Mouse (Mus musculus): ENCODE data around the gene Ppp6r1.

Ppp6r1 gene

GRCm38 (mm10) chr7:4657521-4658127 is 1.2 kb downstream of the Ppp6r1 start:
- DNase-seq (ENCODE audit: low read depth, low spot score) = no peak

DNA sequence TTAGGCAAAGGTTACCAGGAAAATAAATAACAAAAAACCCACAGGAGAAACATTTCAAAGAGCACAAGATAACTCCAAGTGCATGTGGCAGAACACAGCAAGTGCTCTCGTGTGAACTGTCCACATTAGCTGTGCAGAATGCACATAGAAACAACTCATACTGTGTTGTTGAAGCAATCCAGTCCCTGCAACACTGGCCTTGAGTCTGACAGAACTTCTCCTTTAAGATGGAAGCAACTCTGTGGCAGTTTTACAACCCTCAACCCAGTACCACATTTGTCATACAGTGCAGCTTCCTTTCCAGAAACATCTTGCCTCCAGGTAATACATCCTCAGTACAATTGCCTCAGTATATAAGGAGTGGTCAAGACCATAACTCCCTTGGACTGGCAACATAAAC is 2.0 kb downstream of the Ppp6r1 start:
- DNase-seq (ENCODE audit: low read depth, low spot score) = peak; percentile 37

GRCm38 (mm10) chr7:4655916-4656315 is 2.9 kb downstream of the Ppp6r1 start:
- peak; percentile 22 for DNase-seq (ENCODE audit: low read depth, low spot score)

DNA sequence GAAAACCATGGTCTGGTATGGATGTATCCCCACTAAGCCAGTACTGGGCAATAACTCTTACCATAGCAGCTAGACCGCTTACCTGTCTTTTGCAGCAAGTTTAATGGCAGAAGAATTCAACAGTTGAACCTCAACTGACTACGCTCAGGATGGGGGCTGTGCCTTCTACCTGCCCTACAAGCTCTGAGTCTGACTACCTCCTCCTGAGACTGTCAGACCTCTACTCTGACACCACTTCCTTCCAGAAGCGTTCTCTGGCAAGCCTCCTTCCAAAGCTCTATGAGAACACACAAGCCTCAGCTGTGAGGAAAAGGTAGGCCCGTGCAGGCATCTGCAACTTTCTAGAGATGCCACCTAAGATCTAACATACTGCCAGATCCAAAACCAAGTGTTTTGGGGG is 3.4 kb downstream of the Ppp6r1 start:
- DNase-seq (ENCODE audit: low read depth, low spot score) = peak; percentile 30

DNA sequence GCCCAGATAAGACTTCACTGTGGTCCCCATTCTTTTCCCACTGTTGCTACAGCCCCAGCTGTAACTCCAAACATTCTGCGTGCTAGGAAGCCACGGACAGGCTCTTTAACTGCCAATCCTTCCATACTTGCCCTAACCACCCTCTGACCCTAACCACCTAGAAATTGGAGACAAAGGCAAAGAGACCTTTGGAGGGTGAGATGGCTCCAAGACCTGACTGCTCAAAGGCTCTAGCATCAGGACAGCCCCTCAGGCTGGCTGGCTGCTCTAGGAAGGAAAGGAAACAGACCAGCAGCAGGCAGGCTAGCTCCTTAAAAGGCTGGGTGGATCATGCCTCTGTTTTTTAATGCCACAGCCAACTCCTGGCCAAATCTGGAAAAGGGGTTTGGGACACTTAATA is 4.6 kb downstream of the Ppp6r1 start:
- no peak for DNase-seq (ENCODE audit: low read depth, low spot score)

- peak; percentile 92 for DNase-seq (ENCODE audit: low read depth, low spot score)
These were observed 5.0 kb downstream of the Ppp6r1 start for GRCm38 (mm10) chr7:4653780-4654179.

DNA sequence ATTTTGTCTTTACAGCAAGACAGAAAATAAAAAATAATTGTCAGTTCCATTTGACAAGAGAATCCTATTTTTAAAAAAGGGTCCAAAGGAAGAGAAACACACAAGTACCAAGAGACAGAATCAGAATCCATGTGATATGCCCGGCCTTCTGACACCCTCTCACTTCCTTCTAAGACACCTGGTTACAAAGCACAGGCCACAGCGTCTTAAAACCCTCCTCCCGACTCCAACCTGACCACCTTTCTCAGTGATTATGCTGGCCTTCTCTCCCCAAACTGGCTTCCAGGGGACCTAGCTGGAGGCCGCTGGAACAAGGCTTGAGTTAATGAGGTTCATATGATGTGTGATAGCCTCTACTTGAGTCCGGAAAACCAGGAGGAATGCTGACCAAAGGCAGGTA is 5.5 kb downstream of the Ppp6r1 start:
- peak; percentile 78 for DNase-seq (ENCODE audit: low read depth, low spot score)

DNA sequence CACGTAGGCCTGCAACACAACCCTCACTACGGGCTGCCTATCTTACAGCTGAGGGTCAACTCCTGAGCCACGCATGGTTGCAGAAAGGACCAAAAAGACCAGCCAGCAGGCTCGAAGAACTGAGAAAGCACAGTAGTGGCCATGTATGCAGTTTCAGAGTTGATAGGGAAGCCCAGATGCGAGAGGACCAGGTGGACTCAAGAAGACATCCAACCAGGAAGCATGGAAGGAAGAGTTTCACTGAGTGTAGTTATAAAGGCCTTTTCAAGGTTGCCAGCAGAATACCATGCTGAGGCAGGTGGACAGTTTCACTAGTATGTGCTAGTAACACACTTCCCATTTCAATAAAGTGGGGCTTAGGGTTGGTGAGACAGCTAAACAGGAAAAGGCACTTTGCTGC is 6.1 kb downstream of the Ppp6r1 start:
- DNase-seq (ENCODE audit: low read depth, low spot score) = peak; percentile 62

DNA sequence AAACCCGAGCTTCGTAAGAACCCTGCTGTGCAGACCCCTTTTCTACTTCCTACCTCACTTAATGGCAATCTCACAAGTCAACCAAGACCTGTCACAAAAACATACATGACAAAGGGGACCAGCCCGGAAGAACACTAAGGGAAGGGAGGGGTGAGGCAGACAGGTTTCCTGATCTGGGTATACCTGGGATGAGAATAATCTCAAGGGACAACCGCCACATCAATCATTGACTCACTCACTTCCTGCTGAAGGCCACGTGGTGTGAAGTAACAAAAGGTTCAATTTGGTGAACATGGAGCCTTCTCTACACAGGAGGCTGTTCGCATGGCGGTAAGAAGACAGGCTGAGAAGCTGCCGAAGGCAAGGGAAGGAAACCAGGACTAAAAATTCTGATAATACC is 7.2 kb downstream of the Ppp6r1 start:
- DNase-seq (ENCODE audit: low read depth, low spot score) = peak; percentile 42

DNA sequence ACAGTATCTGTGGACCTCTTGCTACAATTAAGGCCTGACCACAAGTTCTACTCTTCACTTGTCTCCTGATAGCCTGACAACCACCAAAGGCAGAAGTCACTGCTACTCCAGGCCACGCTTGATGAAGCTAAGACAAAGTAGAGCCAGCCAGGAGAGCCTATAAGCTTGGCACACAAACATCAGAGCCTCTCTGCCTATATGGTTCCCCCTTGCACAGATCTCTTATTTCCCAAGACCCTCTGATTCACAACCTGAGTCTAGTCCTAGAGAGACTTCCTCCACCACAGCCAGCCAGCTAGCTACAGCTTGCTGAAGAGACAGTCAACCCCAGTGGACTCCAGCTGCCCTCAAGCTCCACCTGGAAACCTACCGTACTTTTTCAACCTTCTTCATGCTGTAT is 10.8 kb downstream of the Ppp6r1 start:
- DNase-seq (ENCODE audit: low read depth, low spot score) = no peak

GRCm38 (mm10) chr7:4647291-4647690 is 11.5 kb downstream of the Ppp6r1 start:
- DNase-seq (ENCODE audit: low read depth, low spot score) = no peak

- no peak for DNase-seq (ENCODE audit: low read depth, low spot score)
These were observed 12.0 kb downstream of the Ppp6r1 start for GRCm38 (mm10) chr7:4646806-4647205.

DNA sequence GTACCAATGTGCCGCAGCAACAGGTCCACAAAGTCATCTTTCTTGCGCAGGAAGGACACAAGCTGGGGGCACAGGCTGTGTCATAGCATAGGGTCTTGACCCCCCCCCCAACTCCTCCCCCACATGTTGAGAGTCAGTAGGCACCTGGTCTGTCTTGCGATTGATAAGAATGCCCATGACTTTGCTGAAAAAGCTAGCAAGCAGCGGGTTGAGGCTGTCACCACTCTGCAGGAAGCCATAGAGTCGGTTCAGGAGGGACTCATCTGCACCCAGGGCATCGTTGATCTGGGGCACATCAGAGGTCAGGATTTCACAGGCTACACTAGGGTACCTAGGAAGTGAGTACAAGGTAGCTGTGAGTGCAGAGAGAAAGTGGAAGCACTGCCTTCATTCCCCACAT is 15.6 kb downstream of the Ppp6r1 start:
- no peak for DNase-seq (ENCODE audit: low read depth, low spot score)

DNA sequence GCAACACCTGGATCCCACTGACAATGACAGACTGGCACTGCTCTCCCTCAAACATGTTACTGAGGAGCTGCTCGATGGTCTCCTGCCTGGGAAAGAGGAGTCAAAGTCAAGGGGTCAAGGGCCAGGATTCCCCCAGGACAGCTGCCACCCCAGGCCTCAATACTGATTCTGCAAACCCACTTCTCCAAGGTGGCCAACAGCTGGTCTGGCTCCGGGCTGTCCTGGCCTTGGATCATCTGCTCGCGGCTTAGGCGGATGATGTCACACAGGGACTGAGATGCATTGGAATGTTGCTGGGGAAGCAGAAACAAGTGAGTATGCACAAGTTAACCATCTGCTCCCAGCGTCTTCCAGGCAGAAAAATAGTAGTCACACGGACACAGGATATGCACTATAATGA is 16.9 kb downstream of the Ppp6r1 start:
- DNase-seq (ENCODE audit: low read depth, low spot score) = no peak

- DNase-seq (ENCODE audit: low read depth, low spot score) = no peak
These were observed 17.7 kb downstream of the Ppp6r1 start for GRCm38 (mm10) chr7:4641155-4641554.

DNA sequence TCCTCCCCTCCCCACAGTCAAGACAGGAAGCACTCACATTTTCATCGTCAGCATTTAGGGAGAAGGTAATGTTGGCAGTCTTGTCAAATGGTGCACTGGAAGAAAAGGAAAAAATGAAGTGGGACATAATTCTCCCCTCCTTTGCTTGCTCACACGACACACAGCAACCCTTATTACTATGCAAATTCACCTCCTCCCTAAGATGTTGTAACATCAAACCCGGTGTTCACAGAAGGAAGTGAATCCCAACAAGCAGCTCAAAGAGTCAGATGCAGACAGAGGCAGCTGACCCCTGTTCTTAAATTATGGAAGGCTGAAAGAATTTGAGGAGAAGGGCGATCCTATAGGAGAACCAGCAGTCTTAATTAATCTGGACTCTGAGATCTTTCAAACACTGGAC is 22.6 kb downstream of the Ppp6r1 start:
- peak; percentile 29 for DNase-seq (ENCODE audit: low read depth, low spot score)

- no peak for DNase-seq (ENCODE audit: low read depth, low spot score)
These were observed 27.8 kb downstream of the Ppp6r1 start, which contains the start of gene Tmem86b for GRCm38 (mm10) chr7:4631031-4631430. Tmem86b (minus strand) TSS chr7:4631422.

DNA sequence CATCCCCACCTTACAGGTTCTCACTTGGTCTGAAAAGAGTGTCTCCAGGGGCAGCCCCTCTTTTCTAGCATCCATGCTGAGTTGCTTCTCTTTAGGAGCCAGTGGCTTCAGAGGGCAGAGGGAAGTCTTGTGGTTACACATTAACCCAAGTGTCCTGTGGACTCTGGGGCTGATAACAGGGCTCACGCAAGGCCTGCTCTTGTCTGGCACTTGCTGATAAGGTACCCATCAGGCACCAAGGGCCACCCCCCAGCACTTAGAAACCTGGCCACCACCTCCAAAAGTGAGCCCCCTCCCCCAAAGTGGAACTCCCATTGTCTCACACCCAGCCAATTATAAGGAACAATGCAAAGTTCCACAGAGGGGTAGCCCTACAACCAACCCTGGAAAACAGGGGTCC is 28.6 kb downstream of the Ppp6r1 start:
- no peak for DNase-seq (ENCODE audit: low read depth, low spot score)

DNA sequence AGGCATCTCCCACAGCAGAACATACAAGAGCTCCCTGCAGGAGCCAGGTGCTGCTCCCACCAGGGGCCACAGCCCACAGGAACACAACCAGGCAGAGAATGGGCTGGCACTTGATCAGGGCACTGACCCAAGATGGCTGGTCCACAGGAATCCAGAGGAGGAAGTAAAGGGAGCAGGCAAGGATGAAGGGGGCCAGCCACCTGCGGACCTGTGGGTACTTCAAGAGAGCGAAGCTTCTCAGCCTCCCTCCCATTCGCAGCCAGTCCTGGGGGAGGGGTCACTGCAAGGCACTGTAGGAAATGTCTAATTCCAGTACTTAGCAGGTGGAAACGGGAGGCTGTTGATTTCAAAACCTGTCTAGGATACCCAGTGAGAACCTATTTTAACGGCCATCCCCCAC is 29.2 kb downstream of the Ppp6r1 start:
- no peak for DNase-seq (ENCODE audit: low read depth, low spot score)

GRCm38 (mm10) chr7:4625928-4626327 is 32.9 kb downstream of the Ppp6r1 start:
- no peak for DNase-seq (ENCODE audit: low read depth, low spot score)

DNA sequence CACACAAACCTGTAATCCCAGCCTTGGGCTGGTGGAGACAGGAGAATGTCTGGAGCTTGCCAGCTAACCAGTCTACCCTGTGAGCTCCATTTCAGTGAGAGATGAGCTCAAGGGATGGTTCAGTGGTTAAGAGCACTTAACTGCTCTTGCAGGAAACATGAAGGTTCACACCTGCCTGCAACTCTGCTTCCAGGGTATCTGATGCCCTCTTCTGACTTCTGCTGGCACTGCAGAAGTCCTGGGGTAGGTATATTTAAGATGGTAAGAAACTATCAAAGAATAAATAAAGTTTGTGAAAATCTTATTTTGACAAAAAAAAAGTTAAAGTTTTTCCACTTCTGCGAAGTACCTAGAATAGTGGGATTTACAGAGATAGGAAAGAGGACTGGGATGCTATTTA is 34.5 kb downstream of the Ppp6r1 start:
- peak; percentile 54 for DNase-seq (ENCODE audit: low read depth, low spot score)

- DNase-seq (ENCODE audit: low read depth, low spot score) = peak; percentile 70
These were observed 35.2 kb downstream of the Ppp6r1 start for GRCm38 (mm10) chr7:4623544-4624189.

- peak; percentile 56 for DNase-seq (ENCODE audit: low read depth, low spot score)
These were observed 38.8 kb downstream of the Ppp6r1 start for GRCm38 (mm10) chr7:4619979-4620378.

Data from A20 (cell line).